Mouse (Mus musculus) erythroblast, embryonic 14.5 days (primary cell): ENCODE data around the gene Zbtb46. TPM values are rescaled to one million over a fixed set of nuclear protein-coding genes. Genes with fewer than 3 reads are reported as not detected.

Source experiments
- H3K27me3 ChIP-seq: 2 replicates; pipeline ENCODE4 v1.6.1; 2012; ENCODE audit warnings: inconsistent platforms; ENCODE audit not compliant: control insufficient read depth
- H3K36me3 ChIP-seq: 2 replicates; pipeline ENCODE4 v1.6.1; 2012; ENCODE audit warnings: mild to moderate bottlenecking, inconsistent platforms; ENCODE audit not compliant: control insufficient read depth
- H3K4me1 ChIP-seq: 2 replicates; pipeline ENCODE4 v1.6.1; 2012; ENCODE audit warnings: inconsistent platforms; ENCODE audit not compliant: control insufficient read depth
- H3K4me3 ChIP-seq: replicated peaks from 2 replicates; pipeline ENCODE3; 2012; ENCODE audit warnings: moderate library complexity, mild to moderate bottlenecking, inconsistent platforms
- H3K9me3 ChIP-seq: 2 replicates; pipeline ENCODE4 v1.6.1; 2012; ENCODE audit warnings: low read length, inconsistent platforms, mixed read lengths; ENCODE audit not compliant: control insufficient read depth
- GATA1 ChIP-seq: IDR thresholded peaks from 2 replicates; pipeline ENCODE4 v1.6.1; 2012; ENCODE audit warnings: low read length, inconsistent platforms, mixed read lengths
- TAL1 ChIP-seq: IDR thresholded peaks from 3 replicates; pipeline ENCODE4 v1.6.1; 2012; ENCODE audit warnings: low read length, inconsistent platforms, mixed read lengths
- polyA plus RNA-seq: library from polyadenylated mRNA; stranded (reverse); fragments of >175 nt; gene quantifications from 2 replicates; pipeline ENCODE4 v1.2.3, GENCODE M21; 2012

The Zbtb46 gene
- polyA plus RNA-seq, 1 experiment = 0.26 TPM

GRCm38 (mm10) chr2:181356780-181357179 is 102.4 kb downstream of the Zbtb46 start:
- Histone ChIP-seq H3K27me3 (no peaks in the 10 kb centered on the region), H3K36me3 (peaks cover 100% of the 10 kb centered on the region), H3K9me3 (no peaks in the 10 kb centered on the region), H3K4me3 (no peak overlapping the region), H3K4me1 (no peaks in the 10 kb centered on the region)
- TF ChIP-seq TAL1 = no peak
- no peak for TF ChIP-seq GATA1

- no peaks in the 10 kb centered on the region for H3K27me3 ChIP-seq
- peaks cover 88% of the 10 kb centered on the region for H3K36me3 ChIP-seq
- H3K4me1 ChIP-seq = no peaks in the 10 kb centered on the region
- no peak overlapping the region for H3K4me3 ChIP-seq
- H3K9me3 ChIP-seq = no peaks in the 10 kb centered on the region
- no peak for TF ChIP-seq TAL1
- no peak for TF ChIP-seq GATA1
Measured at GRCm38 (mm10) chr2:181342766-181343165, 116.5 kb downstream of the Zbtb46 start.

- H3K36me3 ChIP-seq = peaks cover 89% of the 10 kb centered on the region
- TF ChIP-seq GATA1 = no peak
- no peak for TF ChIP-seq TAL1
- no peaks in the 10 kb centered on the region for H3K9me3 ChIP-seq
- no peaks in the 10 kb centered on the region for H3K27me3 ChIP-seq
- no peak overlapping the region for H3K4me3 ChIP-seq
- no peaks in the 10 kb centered on the region for H3K4me1 ChIP-seq
Measured at GRCm38 (mm10) chr2:181340426-181340825, 118.8 kb downstream of the Zbtb46 start.

Other genes starting within 250 kb of the Zbtb46 start
- gene Srms, start 246.2 kb downstream of the Zbtb46 start, polyA plus RNA-seq = 0.03 TPM in 1 of 2 replicates, not detected in the other
- gene Fndc11, start 239.4 kb downstream of the Zbtb46 start, polyA plus RNA-seq = 0.12 and 0.14 TPM in 2 replicates
- 0.10 and 0.17 TPM in 2 replicates for gene Helz2, start 217.4 kb downstream of the Zbtb46 start, polyA plus RNA-seq
- gene Gmeb2, start 171.4 kb downstream of the Zbtb46 start, polyA plus RNA-seq = 1.5 and 2.1 TPM in 2 replicates
- gene Stmn3, start 144.9 kb downstream of the Zbtb46 start, polyA plus RNA-seq = not detected in 2 replicates
- 0.91 and 1.8 TPM in 2 replicates for gene Rtel1, start 139.7 kb downstream of the Zbtb46 start, polyA plus RNA-seq
- 0.94 and 1.1 TPM in 2 replicates for gene Zgpat, start 94.5 kb downstream of the Zbtb46 start, polyA plus RNA-seq
- 0.49 and 1.1 TPM in 2 replicates for gene Arfrp1, start 94.0 kb downstream of the Zbtb46 start, polyA plus RNA-seq
- gene Lime1, start 79.3 kb downstream of the Zbtb46 start, polyA plus RNA-seq = 3.9 and 4.1 TPM in 2 replicates
- gene Abhd16b, start 33.8 kb upstream of the Zbtb46 start, polyA plus RNA-seq = not detected in 2 replicates
- 4.5 and 5.4 TPM in 2 replicates for gene Tpd52l2, start 37.7 kb upstream of the Zbtb46 start, polyA plus RNA-seq
- gene Dnajc5, start 61.1 kb upstream of the Zbtb46 start, polyA plus RNA-seq = 0.84 and 0.93 TPM in 2 replicates
- 1.5 and 1.9 TPM in 2 replicates for gene Uckl1, start 125.5 kb upstream of the Zbtb46 start, polyA plus RNA-seq
- gene Prpf6, start 132.4 kb upstream of the Zbtb46 start, polyA plus RNA-seq = 1.4 and 1.5 TPM in 2 replicates
- gene Zfp512b, start 133.4 kb upstream of the Zbtb46 start, polyA plus RNA-seq = 0.22 and 0.24 TPM in 2 replicates
- gene Samd10, start 139.8 kb upstream of the Zbtb46 start, polyA plus RNA-seq = 0.08 TPM in 1 of 2 replicates, not detected in the other
- gene Gm29797, start 197.6 kb upstream of the Zbtb46 start, polyA plus RNA-seq = not detected in 2 replicates
- 0.15 and 0.19 TPM in 2 replicates for gene Sox18, start 212.2 kb upstream of the Zbtb46 start, polyA plus RNA-seq
- 0.02 TPM in 1 of 2 replicates, not detected in the other for gene Tcea2, start 220.9 kb upstream of the Zbtb46 start, polyA plus RNA-seq
- gene Rgs19, start 234.6 kb upstream of the Zbtb46 start, polyA plus RNA-seq = 0.16 and 0.69 TPM in 2 replicates
- not detected in 2 replicates for gene Lkaaear1, start 239.0 kb upstream of the Zbtb46 start, polyA plus RNA-seq